Mouse (Mus musculus) liver, embryonic 14.5 days (tissue): ENCODE results near the gene Ticam1. TPM values are rescaled to one million over a fixed set of nuclear protein-coding genes. Genes with fewer than 3 reads are reported as not detected.

Source experiments
- ATAC-seq: fragments of 200-750 bp; cut with Nextera tagmentation; 2 replicates; pipeline ENCODE4 v1.8.0; 2017; ENCODE audit warnings: moderate number of reproducible peaks, mild to moderate bottlenecking, moderate library complexity; ENCODE audit not compliant: insufficient read depth
- DNase-seq, 3 experiments: peaks; one replicate each; pipeline ENCODE4 v3.0.0-alpha.2; 2012 to 2013; ENCODE audit warnings: low read depth in 3 of 3, low spot score in 3 of 3
- H3K27ac ChIP-seq: fragments of 300-500 bp; sonication (generic); 2 replicates; pipeline ENCODE4 v1.5.1; 2014; ENCODE audit warnings: moderate library complexity, mild to moderate bottlenecking, control low read depth, inconsistent platforms
- H3K27me3 ChIP-seq: fragments of 300-500 bp; sonication (generic); 2 replicates; pipeline ENCODE4 v1.6.1; 2014; ENCODE audit warnings: mild to moderate bottlenecking, low read length, moderate library complexity; ENCODE audit not compliant: control insufficient read depth, insufficient read depth
- H3K36me3 ChIP-seq: fragments of 300-500 bp; sonication (generic); replicated peaks from 2 replicates; pipeline ENCODE4 v1.6.1; 2014; ENCODE audit warnings: low read depth; ENCODE audit not compliant: control insufficient read depth, insufficient read depth
- H3K4me1 ChIP-seq, 2 experiments: fragments of 200-500 bp in 1 of 2; fragments of 300-500 bp in 1 of 2; sonication (generic) in 1 of 2; replicated peaks; 2 replicates each; pipeline ENCODE4 v1.6.1; 2012 to 2014; ENCODE audit warnings: antibody characterized with exemption in 1 of 2, inconsistent platforms in 1 of 2, low read length in 1 of 2; ENCODE audit not compliant: control insufficient read depth in 2 of 2, insufficient read depth in 2 of 2
- H3K4me2 ChIP-seq: fragments of 300-500 bp; sonication (generic); 2 replicates; pipeline ENCODE4 v1.6.1; 2014; ENCODE audit warnings: low read depth, mild to moderate bottlenecking, control low read depth, moderate library complexity
- H3K4me3 ChIP-seq, 2 experiments: fragments of 200-500 bp in 1 of 2; fragments of 300-500 bp in 1 of 2; sonication (generic) in 1 of 2; 2 replicates each; pipeline ENCODE4 v1.5.1; 2012 to 2014; ENCODE audit warnings: low read depth in 2 of 2, low read length in 2 of 2, mild to moderate bottlenecking in 2 of 2, control low read depth in 1 of 2, inconsistent platforms in 1 of 2, moderate library complexity in 1 of 2; ENCODE audit not compliant: insufficient read depth in 1 of 2
- H3K9ac ChIP-seq: fragments of 300-500 bp; sonication (generic); replicated peaks from 2 replicates; pipeline ENCODE4 v1.6.1; 2014; ENCODE audit warnings: mild to moderate bottlenecking, control low read depth, moderate library complexity
- H3K9me3 ChIP-seq: fragments of 300-500 bp; sonication (generic); 2 replicates; pipeline ENCODE4 v1.6.1; 2016; ENCODE audit warnings: low read length, mixed read lengths; ENCODE audit not compliant: control insufficient read depth
- CTCF ChIP-seq: IDR thresholded peaks from 2 replicates; pipeline ENCODE4 v1.5.1; 2016; ENCODE audit warnings: antibody characterized with exemption, low read depth, control low read depth
- EP300 ChIP-seq: IDR thresholded peaks from 2 replicates; pipeline ENCODE4 v1.6.1; 2016; ENCODE audit warnings: antibody characterized with exemption, low read depth
- WGBS: fragments of 180-500 bp; shearing (Covaris S2); extraction: QIAGEN DNeasy Blood & Tissue Kit; methylation state at CpG from one replicate; pipeline ENCODE4 v1.1.7; 2014; ENCODE audit not compliant: insufficient replicate concordance; 5-methylcytosine and 5-hydroxymethylcytosine counted together
- polyA plus RNA-seq, 2 experiments: library from polyadenylated mRNA; depleted of rRNA in 1 of 2; stranded (reverse) in 1 of 2; unstranded in 1 of 2; fragments of >200 nt; fragmentation: Nextera tagmentation in 1 of 2; extraction: Ambion mirVana in 1 of 2; gene quantifications; 2 replicates each; pipeline versions ENCODE4 v1.2.1 to v1.2.3; 2012 to 2014

Gene Ticam1
- polyA plus RNA-seq, 2 experiments: 3.4 to 4.9 TPM

- H3K9me3 ChIP-seq: no peaks in the 10 kb centered on the region
- H3K27me3 ChIP-seq: no peaks in the 10 kb centered on the region; the same call in 1 of the 2 replicates
- WGBS: 84% methylated on average over 19 of the region's 19 CpGs
- H3K4me2 ChIP-seq: no peak overlapping the region
- no peak overlapping the region for H3K9ac ChIP-seq
- ATAC-seq: no peak
- TF ChIP-seq CTCF: no peak
- no peak for TF ChIP-seq EP300
- H3K4me3 ChIP-seq: no peak overlapping the region
- no peaks in the 10 kb centered on the region for H3K36me3 ChIP-seq
- no peak for DNase-seq
- peaks cover 15 to 23% of the 10 kb centered on the region in 2 experiments for H3K4me1 ChIP-seq
- H3K27ac ChIP-seq: no peak overlapping the region
Measured at GRCm38 (mm10) chr17:56294241-56294640, 17.7 kb upstream of the Ticam1 start.

GRCm38 (mm10) chr17:56293291-56293690, 16.7 kb upstream of the Ticam1 start:
- Histone ChIP-seq H3K4me2 (no peak overlapping the region), H3K4me3 (no peak overlapping the region), H3K27ac (no peak overlapping the region), H3K4me1 (peaks cover 25 to 32% of the 10 kb centered on the region in 2 experiments), H3K9ac (no peak overlapping the region), H3K27me3 (no peaks in the 10 kb centered on the region; the same call in 1 of the 2 replicates), H3K9me3 (no peaks in the 10 kb centered on the region), H3K36me3 (no peaks in the 10 kb centered on the region)
- DNase-seq: no peak
- ATAC-seq: no peak
- no peak for TF ChIP-seq EP300
- no peak for TF ChIP-seq CTCF
- whole genome bisulfite sequencing: 15% methylated on average over 1 of the region's 1 CpGs

GRCm38 (mm10) chr17:56292531-56293222, 16.1 kb upstream of the Ticam1 start, which contains the start of gene Plin3:
Gene Plin3 (minus strand): TSS chr17:56292873.
- Histone ChIP-seq H3K4me1 (peaks cover 30 to 38% of the 10 kb centered on the region in 2 experiments), H3K9me3 (no peaks in the 10 kb centered on the region), H3K4me2 (peak within 1 kb of the TSS; percentile 69), H3K4me3 (no peak within 1 kb of the TSS), H3K27ac (no peak within 1 kb of the TSS; the same call in 1 of the 2 replicates), H3K36me3 (no peaks in the 10 kb centered on the region), H3K9ac (peak within 1 kb of the TSS; percentile 41), H3K27me3 (no peaks in the 10 kb centered on the region; the same call in 1 of the 2 replicates)
- DNase-seq (no peak), ATAC-seq (no peak)
- no peak for TF ChIP-seq EP300
- no peak for TF ChIP-seq CTCF
- WGBS: 74% methylated on average over 4 of the region's 4 CpGs

GRCm38 (mm10) chr17:56291826-56292475, 15.4 kb upstream of the Ticam1 start:
- no peak for DNase-seq
- Histone ChIP-seq H3K9me3 (no peaks in the 10 kb centered on the region), H3K4me2 (peak overlapping the region; percentile 69), H3K27me3 (no peaks in the 10 kb centered on the region), H3K27ac (peak overlapping the region; percentile 72), H3K36me3 (no peaks in the 10 kb centered on the region), H3K4me3 (no peak overlapping the region), H3K4me1 (peaks cover 37 to 43% of the 10 kb centered on the region in 2 experiments), H3K9ac (peak overlapping the region; percentile 41)
- WGBS: 78% methylated on average over 7 of the region's 7 CpGs
- no peak for TF ChIP-seq CTCF
- TF ChIP-seq EP300: no peak
- ATAC-seq: no peak

- Histone ChIP-seq H3K9ac (peak overlapping the region; percentile 45), H3K27ac (peak overlapping the region; percentile 82), H3K4me1 (peaks cover 39 to 50% of the 10 kb centered on the region in 2 experiments), H3K36me3 (no peaks in the 10 kb centered on the region; the same call in 1 of the 2 replicates), H3K27me3 (no peaks in the 10 kb centered on the region), H3K4me3 (peak overlapping the region; percentile 62 to 76), H3K4me2 (peak overlapping the region; percentile 69), H3K9me3 (no peaks in the 10 kb centered on the region)
- ATAC-seq (peak; percentile 80), DNase-seq (peak; percentile 85 to 91 (median 87))
- TF ChIP-seq CTCF (peak; percentile 98), EP300 (0 out of 2 replicates have a peak, but pooled peaks have one; percentile 21)
- under 1% methylated on average over 16 of the region's 16 CpGs for WGBS
Measured at GRCm38 (mm10) chr17:56291171-56291511, 14.6 kb upstream of the Ticam1 start.
